Mouse (Mus musculus) CH12.LX (cell line): ENCODE measurements around the gene Sept10.

Experiments used
- BHLHE40 ChIP-seq: IDR thresholded peaks from 2 replicates; pipeline ENCODE4 v1.6.1; 2011; ENCODE audit warnings: mild to moderate bottlenecking, low read depth, low read length, improper control_type of control experiment
- CHD2 ChIP-seq: IDR thresholded peaks from 2 replicates; pipeline ENCODE4 v1.6.1; 2011; ENCODE audit warnings: low read length, improper control_type of control experiment
- CTCF ChIP-seq, 2 experiments: IDR thresholded peaks in 1 of 2; conservative IDR thresholded peaks in 1 of 2; 2 replicates each; pipeline ENCODE4 v1.5.1; 2011 to 2012; ENCODE audit warnings: low read depth in 2 of 2, low read length in 2 of 2, improper control_type of control experiment in 1 of 2, inconsistent platforms in 1 of 2, mild to moderate bottlenecking in 1 of 2, moderate library complexity in 1 of 2
- EP300 ChIP-seq: IDR thresholded peaks from 2 replicates; pipeline ENCODE4 v1.6.1; 2011; ENCODE audit warnings: low read length, improper control_type of control experiment
- ETS1 ChIP-seq: conservative IDR thresholded peaks from 2 replicates; pipeline ENCODE4 v1.6.1; 2012; ENCODE audit warnings: low read depth, mild to moderate bottlenecking, inconsistent platforms, low read length, improper control_type of control experiment, moderate library complexity
- GABPA ChIP-seq: IDR thresholded peaks from 2 replicates; pipeline ENCODE4 v1.6.1; 2012; ENCODE audit warnings: low read depth, low read length, improper control_type of control experiment, inconsistent platforms; ENCODE audit not compliant: insufficient replicate concordance
- HCFC1 ChIP-seq: IDR thresholded peaks from 2 replicates; pipeline ENCODE4 v1.6.1; 2012; ENCODE audit warnings: low read depth, mild to moderate bottlenecking, inconsistent platforms, low read length, improper control_type of control experiment
- PAX5 ChIP-seq: IDR thresholded peaks from 2 replicates; pipeline ENCODE4 v1.6.1; 2012; ENCODE audit warnings: low read length, inconsistent platforms, mixed read lengths
- POLR2A ChIP-seq: IDR thresholded peaks from 2 replicates; pipeline ENCODE4 v1.6.1; 2011; ENCODE audit warnings: low read depth, mild to moderate bottlenecking, improper control_type of control experiment, low read length
- POLR2AphosphoS2 ChIP-seq: IDR thresholded peaks from 2 replicates; pipeline ENCODE4 v1.6.1; 2011; ENCODE audit warnings: low read depth, low read length, improper control_type of control experiment
- SMC3 ChIP-seq: IDR thresholded peaks from 2 replicates; pipeline ENCODE4 v1.6.1; 2011; ENCODE audit warnings: low read depth, low read length, improper control_type of control experiment
- TCF12 ChIP-seq: IDR thresholded peaks from 2 replicates; pipeline ENCODE4 v1.6.1; 2014; ENCODE audit warnings: low read depth, mild to moderate bottlenecking, inconsistent platforms, low read length, improper control_type of control experiment
- USF1 ChIP-seq: IDR thresholded peaks from 2 replicates; pipeline ENCODE4 v1.6.1; 2014; ENCODE audit warnings: low read depth, mild to moderate bottlenecking, inconsistent platforms, low read length, improper control_type of control experiment
- ZC3H11A ChIP-seq: IDR thresholded peaks from 2 replicates; pipeline ENCODE4 v1.6.1; 2012; ENCODE audit warnings: low read depth, mild to moderate bottlenecking, inconsistent platforms, low read length, improper control_type of control experiment

DNA sequence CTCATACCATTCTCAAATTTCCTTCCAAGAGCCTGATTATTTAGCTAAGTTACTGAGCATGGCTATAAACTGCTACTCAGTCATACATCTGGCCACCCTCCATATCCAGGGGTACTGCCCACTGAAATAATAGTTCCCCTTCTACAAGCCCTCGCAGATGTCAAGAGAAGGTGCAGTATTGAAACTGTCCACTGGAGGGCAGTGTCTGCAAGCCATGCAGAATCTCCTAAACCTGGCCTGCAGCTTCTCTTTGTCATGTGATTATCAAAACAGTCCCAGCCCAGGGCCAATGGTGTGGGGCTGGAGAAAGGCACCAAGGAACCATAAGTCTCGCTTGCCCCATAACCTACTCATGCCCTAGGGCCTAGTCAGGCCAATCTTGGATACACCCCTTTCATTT, 112.6 kb downstream of the Sept10 start:
- peak; percentile 89 to 92 for TF ChIP-seq CTCF (conservative IDR thresholded peaks at IDR 0.05 in 1 of 2, IDR thresholded peaks at IDR 0.05 in 1 of 2; ENCODE audit: low read depth in 2 of 2, low read length in 2 of 2)
- TF ChIP-seq ZC3H11A: peak; percentile 40; the same call in 1 of the 2 replicates
- no peak for TF ChIP-seq ETS1
- no peak for TF ChIP-seq POLR2AphosphoS2
- no peak for TF ChIP-seq EP300
- TF ChIP-seq BHLHE40: no peak
- TF ChIP-seq TCF12: no peak
- no peak for TF ChIP-seq POLR2A
- no peak for TF ChIP-seq GABPA
- no peak for TF ChIP-seq PAX5
- TF ChIP-seq USF1: no peak; the same call in 1 of the 2 replicates
- peak; percentile 85 for TF ChIP-seq SMC3
- no peak for TF ChIP-seq CHD2
- TF ChIP-seq HCFC1: no peak
